Mouse (Mus musculus) kidney, adult 2 months (tissue): ENCODE measurements around the gene S100a5. TPM values are rescaled to one million over a fixed set of nuclear protein-coding genes. Genes with fewer than 3 reads are reported as not detected.
A peak's percentile ranks its signal among the peaks of the same experiment; 100 is the strongest.

Source experiments
- DNase-seq: peaks from one replicate; pipeline ENCODE4 v3.0.0; 2021
- H3K27ac ChIP-seq: fragments of 200-500 bp; 2 replicates; pipeline ENCODE4 v1.5.1; 2012; ENCODE audit warnings: low read depth, low read length, control low read depth, inconsistent platforms; ENCODE audit not compliant: insufficient read depth
- H3K27me3 ChIP-seq: fragments of 200-500 bp; replicated peaks from 2 replicates; pipeline ENCODE4 v1.6.1; 2012; ENCODE audit warnings: mild to moderate bottlenecking, moderate library complexity, low read length, inconsistent platforms; ENCODE audit not compliant: control insufficient read depth, insufficient read depth
- H3K36me3 ChIP-seq: fragments of 200-500 bp; 2 replicates; pipeline ENCODE4 v1.6.1; 2012; ENCODE audit warnings: mild to moderate bottlenecking, moderate library complexity, low read length, inconsistent platforms; ENCODE audit not compliant: control insufficient read depth, insufficient read depth
- H3K4me1 ChIP-seq: fragments of 200-500 bp; 2 replicates; pipeline ENCODE4 v1.6.1; 2011; ENCODE audit warnings: low read length; ENCODE audit not compliant: control insufficient read depth, insufficient read depth
- H3K4me3 ChIP-seq: fragments of 200-500 bp; 2 replicates; pipeline ENCODE4 v1.5.1; 2011; ENCODE audit warnings: mild to moderate bottlenecking, low read depth, low read length, control low read depth; ENCODE audit not compliant: insufficient read depth
- CTCF ChIP-seq: fragments of 200-500 bp; conservative IDR thresholded peaks from 2 replicates; pipeline ENCODE4 v1.5.1; 2011; ENCODE audit warnings: low read depth, mild to moderate bottlenecking, control low read depth, low read length, moderate library complexity, mixed read lengths; ENCODE audit not compliant: insufficient read depth, insufficient read length
- POLR2A ChIP-seq: fragments of 200-500 bp; IDR thresholded peaks from one replicate; pipeline ENCODE4 v1.6.1; 2011; ENCODE audit warnings: low read depth, low read length, control low read depth
- WGBS: fragments of 180-500 bp; shearing (Covaris S2); methylation state at CpG from one replicate; pipeline ENCODE4 v1.1.7; 2018; 5-methylcytosine and 5-hydroxymethylcytosine counted together
- polyA plus RNA-seq: library from polyadenylated mRNA; depleted of rRNA; stranded (reverse); fragments of >200 nt; gene quantifications from 2 replicates; pipeline ENCODE4 v1.2.3, GENCODE M21; 2012

Gene S100a5
- polyA plus RNA-seq, 1 experiment: not detected

DNA sequence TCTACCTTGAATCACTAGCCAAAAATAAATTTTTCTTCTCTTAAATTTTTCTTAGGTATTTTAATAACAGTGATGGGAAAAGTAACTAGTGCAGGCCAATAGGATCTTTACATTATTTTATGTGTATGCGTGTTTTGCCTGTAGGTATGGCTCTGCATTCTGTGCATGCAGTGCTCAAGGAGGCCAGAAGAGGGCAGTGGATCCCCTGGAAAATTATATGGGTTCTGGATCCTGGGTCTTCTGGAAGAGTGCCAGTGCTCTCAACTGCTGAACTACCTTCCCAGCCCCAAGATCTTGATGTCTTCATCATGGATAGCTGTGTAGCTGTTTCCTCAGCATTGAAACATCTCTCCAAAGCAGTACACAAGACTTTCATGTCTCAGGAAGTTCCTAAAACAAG lies 26.2 kb upstream of the S100a5 start:
- WGBS: 100% methylated on average over 1 of the region's 1 CpGs
- DNase-seq: no peak
- H3K27ac ChIP-seq: no peak overlapping the region
- H3K27me3 ChIP-seq: no peaks in the 10 kb centered on the region
- no peaks in the 10 kb centered on the region for H3K4me1 ChIP-seq
- TF ChIP-seq POLR2A: no peak
- TF ChIP-seq CTCF: no peak
- no peaks in the 10 kb centered on the region for H3K36me3 ChIP-seq
- H3K4me3 ChIP-seq: no peak overlapping the region

GRCm38 (mm10) chr3:90582556-90582955 lies 25.8 kb upstream of the S100a5 start:
- Histone ChIP-seq H3K4me1 (no peaks in the 10 kb centered on the region), H3K36me3 (no peaks in the 10 kb centered on the region), H3K27ac (no peak overlapping the region), H3K4me3 (no peak overlapping the region), H3K27me3 (no peaks in the 10 kb centered on the region)
- TF ChIP-seq CTCF (no peak), POLR2A (no peak)
- DNase-seq: no peak
- WGBS: 88% methylated on average over 4 of the region's 4 CpGs

DNA sequence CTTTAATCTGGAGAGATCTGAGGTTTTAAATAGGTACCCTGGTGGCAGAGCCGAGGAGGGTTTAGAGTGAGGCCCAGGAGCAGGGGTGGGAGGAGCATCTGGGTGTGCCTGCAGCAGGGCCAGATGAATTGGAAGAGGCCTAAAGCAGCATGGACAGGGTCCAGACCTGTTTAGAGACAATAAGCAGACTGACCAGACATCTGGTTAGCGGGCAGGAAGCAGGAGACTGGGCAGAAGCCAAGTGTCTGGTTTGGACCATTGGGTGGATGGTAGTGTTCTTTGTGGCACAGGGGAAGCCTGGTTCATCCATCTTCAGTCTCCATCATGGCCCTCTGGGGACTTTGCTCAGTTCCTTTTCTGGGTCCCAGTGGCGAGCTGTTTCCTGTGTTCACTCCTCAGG lies 24.4 kb upstream of the S100a5 start:
- no peak overlapping the region for H3K27ac ChIP-seq
- peak; percentile 78 for DNase-seq

DNA sequence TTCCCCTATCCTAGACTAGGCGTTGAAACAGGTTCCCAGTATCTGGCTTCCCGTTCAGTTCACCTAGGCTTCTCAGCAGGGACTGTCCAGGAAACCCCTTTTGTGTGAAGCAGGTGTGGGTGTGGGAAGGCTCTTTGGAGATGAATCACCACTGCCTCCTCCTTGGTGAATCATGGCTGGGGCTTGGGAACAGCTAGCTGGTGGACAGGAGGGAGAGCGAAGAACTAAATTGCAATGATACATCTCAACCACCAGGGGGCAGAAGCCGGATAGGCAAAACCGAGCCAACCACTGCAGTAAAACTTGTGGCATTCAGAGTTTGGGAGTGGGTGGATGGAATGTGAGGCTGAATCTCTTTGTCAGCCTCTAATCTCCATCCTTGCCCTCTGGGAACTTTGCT lies 22.7 kb upstream of the S100a5 start:
- Histone ChIP-seq H3K4me3 (no peak overlapping the region), H3K36me3 (no peaks in the 10 kb centered on the region), H3K4me1 (no peaks in the 10 kb centered on the region), H3K27me3 (no peaks in the 10 kb centered on the region), H3K27ac (no peak overlapping the region)
- 36% methylated on average over 5 of the region's 5 CpGs for WGBS
- peak; percentile 65 for DNase-seq
- TF ChIP-seq POLR2A (no peak), CTCF (peak; percentile 86)

More for the DNA sequence above, 24.4 kb upstream of the S100a5 start:
- 56% methylated on average over 3 of the region's 3 CpGs for WGBS
- no peaks in the 10 kb centered on the region for H3K27me3 ChIP-seq
- no peaks in the 10 kb centered on the region for H3K36me3 ChIP-seq
- TF ChIP-seq CTCF (no peak), POLR2A (no peak)
- no peaks in the 10 kb centered on the region for H3K4me1 ChIP-seq
- no peak overlapping the region for H3K4me3 ChIP-seq

DNA sequence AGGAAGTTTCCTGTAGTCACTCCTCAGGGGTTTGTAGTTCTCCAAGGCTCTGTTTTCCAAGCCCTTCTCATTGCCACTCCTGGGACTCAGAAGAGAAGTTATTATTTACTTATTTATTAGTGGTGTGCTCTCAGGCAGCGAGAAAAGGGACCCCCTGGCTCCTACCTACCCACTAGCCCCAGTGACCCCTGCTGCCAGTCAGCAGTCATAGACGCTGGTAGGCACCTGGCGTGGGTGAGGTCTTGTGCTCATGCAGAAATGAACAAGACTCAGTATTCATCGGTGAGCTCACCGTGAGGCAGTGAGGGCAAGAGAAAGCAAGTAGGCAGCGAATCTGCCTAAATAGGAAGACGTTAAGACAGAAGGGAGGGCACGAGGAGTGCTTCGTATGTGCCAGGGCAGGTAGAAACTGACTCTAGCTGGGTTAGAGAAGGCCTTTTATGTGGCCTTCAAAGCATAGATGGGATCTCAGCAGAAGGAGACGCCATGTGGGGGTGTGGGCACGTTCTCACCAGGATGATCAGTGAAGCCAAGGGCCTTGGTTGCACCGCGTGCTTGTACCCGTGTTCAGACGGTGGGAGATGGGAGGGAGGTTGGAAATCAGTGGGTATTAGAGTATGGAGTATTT lies 22.2 kb upstream of the S100a5 start:
- no peak for TF ChIP-seq CTCF
- TF ChIP-seq POLR2A: no peak
- no peaks in the 10 kb centered on the region for H3K4me1 ChIP-seq
- H3K27me3 ChIP-seq: no peaks in the 10 kb centered on the region
- DNase-seq: no peak
- H3K27ac ChIP-seq: peak overlapping the region; percentile 6; the same call in 1 of the 2 replicates
- WGBS: 82% methylated on average over 15 of the region's 15 CpGs
- H3K4me3 ChIP-seq: no peak overlapping the region
- no peaks in the 10 kb centered on the region for H3K36me3 ChIP-seq

GRCm38 (mm10) chr3:90586906-90587305 lies 21.4 kb upstream of the S100a5 start:
- H3K36me3 ChIP-seq: no peaks in the 10 kb centered on the region
- H3K4me1 ChIP-seq: no peaks in the 10 kb centered on the region
- TF ChIP-seq CTCF (no peak), POLR2A (no peak)
- no peaks in the 10 kb centered on the region for H3K27me3 ChIP-seq
- peak; percentile 24 for DNase-seq
- peak overlapping the region; percentile 58 for H3K27ac ChIP-seq
- H3K4me3 ChIP-seq: no peak overlapping the region
- WGBS: 54% methylated on average over 10 of the region's 10 CpGs

DNA sequence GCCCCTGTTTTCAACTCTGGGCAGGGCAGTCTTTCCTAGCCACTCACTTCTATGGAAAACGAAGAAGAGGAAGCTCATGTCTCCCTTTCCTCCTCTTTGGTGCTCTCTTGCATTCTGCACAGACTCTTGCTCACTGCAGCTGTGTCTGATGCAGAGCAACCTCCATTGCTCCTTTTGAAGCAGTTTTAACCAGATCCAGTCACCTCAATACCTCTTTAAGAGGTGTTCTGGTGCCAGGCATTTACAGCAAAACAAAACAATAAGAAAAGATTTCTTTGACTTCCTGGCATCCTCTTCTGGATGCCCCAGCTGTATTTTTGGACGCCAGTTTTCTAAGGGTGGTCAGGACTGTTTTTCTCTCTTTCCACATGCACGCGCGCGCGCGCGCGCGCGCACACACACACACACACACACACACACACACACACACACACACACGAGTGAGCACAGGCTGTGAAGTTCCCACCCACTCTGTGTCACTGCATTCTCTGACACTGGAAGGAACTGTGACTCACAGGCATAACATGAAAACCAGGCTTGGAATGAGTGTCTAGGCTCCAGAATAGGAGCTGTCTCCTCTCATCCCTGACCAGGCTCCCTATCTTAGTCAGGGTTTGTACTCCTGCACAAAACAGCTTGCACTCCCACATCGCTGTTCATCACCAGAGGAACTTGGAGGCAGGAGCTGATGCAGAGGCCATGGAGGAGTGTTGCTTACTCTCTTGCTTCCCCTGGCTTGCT lies 20.8 kb upstream of the S100a5 start:
- H3K27ac ChIP-seq: peak overlapping the region; percentile 58
- TF ChIP-seq CTCF (no peak), POLR2A (no peak)
- 84% methylated on average over 14 of the region's 14 CpGs for WGBS
- no peaks in the 10 kb centered on the region for H3K4me1 ChIP-seq
- H3K36me3 ChIP-seq: no peaks in the 10 kb centered on the region
- no peaks in the 10 kb centered on the region for H3K27me3 ChIP-seq
- H3K4me3 ChIP-seq: no peak overlapping the region
- DNase-seq: peak; percentile 29
